Mouse (Mus musculus) stomach, embryonic 15.5 days (tissue): ENCODE data around the gene Cbr3. TPM values are rescaled to one million over a fixed set of nuclear protein-coding genes. Genes with fewer than 3 reads are reported as not detected.
"Not testable (repeated sequence)": the region's sequence is repeated elsewhere in the genome, so short reads cannot be mapped to it uniquely, and the experiment has no call there.

Experiments used
- ATAC-seq: fragments of 200-750 bp; cut with Nextera tagmentation; 2 replicates; pipeline ENCODE4 v1.8.0; 2017; ENCODE audit warnings: low read depth, moderate number of reproducible peaks, moderate TSS enrichment; ENCODE audit not compliant: insufficient read depth, low FRiP score
- H3K27ac ChIP-seq: fragments of 300-500 bp; sonication (generic); 2 replicates; pipeline ENCODE4 v1.5.1; 2015; ENCODE audit warnings: mild to moderate bottlenecking, inconsistent platforms
- H3K27me3 ChIP-seq: fragments of 300-500 bp; sonication (generic); replicated peaks from 2 replicates; pipeline ENCODE4 v1.6.1; 2015; ENCODE audit warnings: inconsistent platforms
- H3K36me3 ChIP-seq: fragments of 300-500 bp; sonication (generic); 2 replicates; pipeline ENCODE4 v1.6.1; 2015; ENCODE audit warnings: inconsistent platforms
- H3K4me1 ChIP-seq: fragments of 300-500 bp; sonication (generic); 2 replicates; pipeline ENCODE4 v1.6.1; 2015; ENCODE audit warnings: inconsistent platforms
- H3K4me2 ChIP-seq: fragments of 300-500 bp; sonication (generic); 2 replicates; pipeline ENCODE4 v1.6.1; 2015; ENCODE audit warnings: mild to moderate bottlenecking, inconsistent platforms
- H3K4me3 ChIP-seq: fragments of 300-500 bp; sonication (generic); replicated peaks from 2 replicates; pipeline ENCODE4 v1.5.1; 2015; ENCODE audit warnings: inconsistent platforms
- H3K9ac ChIP-seq: fragments of 300-500 bp; sonication (generic); 2 replicates; pipeline ENCODE4 v1.6.1; 2015; ENCODE audit warnings: inconsistent platforms
- H3K9me3 ChIP-seq: fragments of 300-500 bp; sonication (generic); 2 replicates; pipeline ENCODE4 v1.6.1; 2016; ENCODE audit warnings: inconsistent platforms
- WGBS: fragments of 180-500 bp; shearing (Covaris S2); methylation state at CpG from one replicate; pipeline ENCODE4 v1.1.7; 2015; 5-methylcytosine and 5-hydroxymethylcytosine counted together
- polyA plus RNA-seq: library from polyadenylated mRNA; unstranded; fragments of >200 nt; fragmentation: Nextera tagmentation; extraction: Ambion mirVana; gene quantifications from 2 replicates; pipeline ENCODE4 v1.2.1, GENCODE M21; 2015

The Cbr3 gene
- polyA plus RNA-seq: 13.8 and 18.6 TPM in 2 replicates

DNA sequence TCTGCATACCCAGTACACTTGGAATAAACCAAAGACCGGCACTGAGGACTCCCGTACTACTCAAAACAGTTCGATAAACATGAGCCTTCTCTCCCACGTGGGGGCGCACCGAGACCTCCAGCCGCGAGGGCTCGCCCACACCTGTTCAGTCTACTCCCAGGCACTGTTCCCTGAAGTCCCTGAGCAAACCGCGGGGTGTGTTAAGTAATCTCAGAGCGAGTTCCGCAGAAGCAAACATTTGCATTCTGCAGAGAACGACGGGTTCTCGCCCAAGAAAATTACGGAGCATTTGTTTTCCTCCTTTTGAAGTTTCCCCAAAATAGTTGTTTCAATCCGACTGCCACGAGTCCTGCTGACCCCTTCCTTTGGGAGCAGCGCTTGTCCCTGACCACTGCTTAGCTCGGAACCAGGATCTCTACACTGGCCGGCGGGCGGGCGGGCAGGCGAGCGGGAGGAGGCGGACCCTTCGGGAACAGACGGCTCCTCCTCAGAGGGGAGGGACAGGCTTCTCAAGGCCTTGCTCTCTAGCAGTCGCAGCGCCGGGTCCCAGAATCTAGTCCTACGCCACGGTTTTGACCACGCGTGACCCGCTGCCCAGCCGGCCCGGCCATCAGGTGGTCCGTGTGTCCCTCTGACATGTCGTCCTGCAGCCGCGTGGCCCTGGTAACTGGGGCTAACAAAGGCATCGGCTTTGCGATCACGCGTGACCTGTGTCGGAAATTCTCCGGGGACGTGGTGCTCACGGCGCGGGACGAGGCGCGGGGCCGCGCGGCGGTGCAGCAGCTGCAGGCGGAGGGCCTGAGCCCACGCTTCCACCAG is at the start of gene Cbr3:
Gene Cbr3 (plus strand): TSS at position 527 of the 819 bp plus-strand sequence.
- H3K27me3 ChIP-seq: peaks cover 27% of the 10 kb centered on the region
- no peaks in the 10 kb centered on the region for H3K36me3 ChIP-seq
- H3K4me2 ChIP-seq: peak within 1 kb of the TSS; percentile 85
- no peaks in the 10 kb centered on the region for H3K9me3 ChIP-seq
- peak within 1 kb of the TSS; percentile 47 for H3K4me3 ChIP-seq
- peak within 1 kb of the TSS; percentile 17; the same call in 1 of the 2 replicates for H3K9ac ChIP-seq
- peak within 1 kb of the TSS; percentile 80 for H3K27ac ChIP-seq
- peaks cover 18% of the 10 kb centered on the region; the same call in 1 of the 2 replicates for H3K4me1 ChIP-seq
- peak; percentile 82 for ATAC-seq
- under 1% methylated on average over 63 of the region's 63 CpGs for WGBS

DNA sequence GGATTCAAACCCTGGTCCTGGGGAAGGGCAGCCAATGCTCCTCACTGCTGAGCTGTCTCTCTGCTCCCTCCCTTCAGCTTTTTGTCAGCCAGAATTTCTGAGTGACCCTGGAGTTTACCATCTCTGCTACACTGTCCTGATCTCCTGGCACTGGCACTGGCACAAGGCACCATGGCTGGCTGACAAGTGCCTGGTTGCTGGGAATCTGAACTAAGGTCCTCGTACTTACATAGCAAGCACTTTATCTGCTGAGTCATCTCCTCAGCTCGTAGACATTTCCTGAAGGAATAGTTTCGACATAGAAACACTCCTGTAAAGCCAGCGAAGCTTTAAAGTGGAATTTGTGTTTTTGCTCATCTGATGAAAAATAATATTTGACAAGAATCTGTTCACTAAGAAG is 39.0 kb upstream of the Cbr3 start:
- H3K9me3 ChIP-seq: no peaks in the 10 kb centered on the region
- no peaks in the 10 kb centered on the region for H3K27me3 ChIP-seq
- H3K4me2 ChIP-seq: no peak overlapping the region
- no peak for ATAC-seq
- WGBS: 61% methylated on average over 4 of the region's 4 CpGs
- no peak overlapping the region for H3K4me3 ChIP-seq
- H3K9ac ChIP-seq: no peak overlapping the region
- no peaks in the 10 kb centered on the region for H3K4me1 ChIP-seq
- H3K27ac ChIP-seq: no peak overlapping the region
- no peaks in the 10 kb centered on the region for H3K36me3 ChIP-seq

DNA sequence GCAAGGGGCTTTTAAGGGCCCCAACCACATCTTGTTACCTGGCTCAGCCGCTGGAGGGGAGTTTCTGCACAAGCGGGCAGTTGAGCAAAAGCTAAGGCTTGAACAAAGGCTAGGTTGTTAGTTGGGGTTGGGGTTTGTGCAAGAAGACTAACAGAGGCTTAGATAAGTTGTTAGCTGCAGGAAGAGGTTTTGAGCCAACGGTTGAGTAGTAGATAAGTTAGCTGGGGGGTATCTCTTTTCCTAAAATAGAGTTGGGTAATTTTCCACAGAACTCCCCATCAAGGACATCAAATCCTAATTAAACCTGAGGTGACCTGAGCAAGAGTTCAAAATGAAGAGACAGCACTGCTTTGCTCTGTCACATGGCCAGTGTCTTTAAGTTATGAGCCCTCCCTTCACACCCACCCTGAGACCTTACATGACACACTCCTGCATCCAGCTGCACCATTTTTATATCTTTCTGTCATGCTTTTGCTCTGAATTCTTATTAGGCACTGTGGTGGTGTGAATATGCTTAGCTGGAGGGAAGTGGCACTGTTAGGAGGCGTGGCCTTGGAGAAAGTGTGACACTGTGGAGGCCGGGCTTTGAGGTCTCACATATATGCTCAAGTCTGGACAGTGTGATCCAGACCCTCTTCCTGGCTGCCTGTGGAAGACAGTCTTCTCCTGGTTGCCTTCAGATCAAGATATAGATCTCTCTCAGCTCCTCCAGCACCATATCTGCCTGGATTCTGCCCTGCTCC is 34.4 kb upstream of the Cbr3 start:
- no peak overlapping the region for H3K4me3 ChIP-seq
- WGBS: 70% methylated on average over 5 of the region's 5 CpGs
- no peaks in the 10 kb centered on the region for H3K4me1 ChIP-seq
- no peak overlapping the region for H3K4me2 ChIP-seq
- no peak overlapping the region for H3K27ac ChIP-seq
- H3K27me3 ChIP-seq: no peaks in the 10 kb centered on the region
- ATAC-seq: no peak
- no peaks in the 10 kb centered on the region for H3K9me3 ChIP-seq
- H3K36me3 ChIP-seq: no peaks in the 10 kb centered on the region
- H3K9ac ChIP-seq: no peak overlapping the region

DNA sequence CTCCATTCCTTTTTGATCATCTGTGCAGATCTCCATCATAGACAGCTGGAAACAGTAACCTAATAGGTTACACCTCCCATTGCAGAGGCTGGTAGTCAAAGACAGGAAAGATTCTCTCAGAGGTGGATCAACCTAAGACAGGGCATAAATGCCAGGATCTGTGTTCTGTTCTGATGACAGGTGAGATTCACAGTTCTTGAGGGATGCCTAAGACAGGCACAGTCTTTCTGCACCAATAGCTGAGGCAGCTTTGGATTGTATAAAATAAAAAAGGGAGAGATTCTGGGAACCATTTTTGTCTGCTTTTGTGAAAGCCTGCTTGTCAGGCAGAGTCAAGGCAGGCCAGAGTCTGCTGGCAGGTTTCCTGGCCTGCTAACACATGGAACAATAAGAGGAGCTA is 15.0 kb upstream of the Cbr3 start:
- H3K9me3 ChIP-seq: no peaks in the 10 kb centered on the region
- no peak overlapping the region for H3K9ac ChIP-seq
- H3K4me2 ChIP-seq: no peak overlapping the region
- no peaks in the 10 kb centered on the region for H3K4me1 ChIP-seq
- H3K4me3 ChIP-seq: no peak overlapping the region
- no peaks in the 10 kb centered on the region for H3K27me3 ChIP-seq
- H3K36me3 ChIP-seq: no peaks in the 10 kb centered on the region
- no peak for ATAC-seq
- no peak overlapping the region for H3K27ac ChIP-seq

DNA sequence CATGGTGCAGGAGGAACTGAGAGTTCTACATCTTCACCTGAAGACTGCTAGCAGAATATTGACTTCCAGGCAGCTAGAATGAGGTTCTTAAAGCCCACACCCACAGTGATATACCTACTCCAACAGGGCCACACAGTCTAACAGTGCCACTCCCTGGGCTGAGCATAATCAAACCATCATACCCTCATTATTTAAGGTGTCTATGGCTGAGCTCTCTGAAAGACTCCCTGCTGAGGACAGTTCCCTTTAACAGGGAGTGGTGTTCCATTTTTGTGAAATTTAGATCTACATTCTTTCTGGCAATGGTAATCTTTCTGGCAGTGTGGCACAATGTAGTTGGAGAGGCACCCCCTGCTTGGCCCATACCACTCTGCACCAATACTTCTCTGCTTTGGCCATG is 13.5 kb upstream of the Cbr3 start:
- H3K9ac ChIP-seq: no peak overlapping the region
- no peaks in the 10 kb centered on the region for H3K36me3 ChIP-seq
- H3K4me3 ChIP-seq: no peak overlapping the region
- no peaks in the 10 kb centered on the region for H3K4me1 ChIP-seq
- no peaks in the 10 kb centered on the region for H3K27me3 ChIP-seq
- H3K4me2 ChIP-seq: no peak overlapping the region
- H3K27ac ChIP-seq: no peak overlapping the region
- ATAC-seq: no peak
- H3K9me3 ChIP-seq: no peaks in the 10 kb centered on the region

DNA sequence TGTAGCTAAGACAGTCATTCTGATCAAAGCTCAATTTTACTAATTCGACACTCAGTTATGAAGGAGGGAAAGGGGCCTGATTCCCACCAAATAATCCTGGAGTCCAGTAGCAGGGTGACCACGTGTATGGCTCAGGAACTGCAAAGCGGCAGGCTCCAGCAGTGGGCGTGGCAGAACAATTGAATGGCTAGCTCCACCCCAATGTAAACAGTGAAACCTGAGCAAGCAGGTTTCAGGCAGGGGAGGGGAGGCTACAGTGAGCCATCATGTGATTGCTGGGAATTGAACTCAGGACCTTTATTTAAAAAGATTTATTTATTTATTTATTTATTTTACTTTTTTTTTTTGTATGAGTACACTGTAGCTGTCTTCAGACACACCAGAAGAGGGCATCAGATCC is 12.5 kb upstream of the Cbr3 start:
- not testable (repeated sequence) for H3K27ac ChIP-seq, H3K4me3 ChIP-seq, H3K9me3 ChIP-seq, H3K4me2 ChIP-seq, H3K9ac ChIP-seq, H3K36me3 ChIP-seq, H3K4me1 ChIP-seq, H3K27me3 ChIP-seq, ATAC-seq
- WGBS: 28% methylated on average over 4 of the region's 4 CpGs

DNA sequence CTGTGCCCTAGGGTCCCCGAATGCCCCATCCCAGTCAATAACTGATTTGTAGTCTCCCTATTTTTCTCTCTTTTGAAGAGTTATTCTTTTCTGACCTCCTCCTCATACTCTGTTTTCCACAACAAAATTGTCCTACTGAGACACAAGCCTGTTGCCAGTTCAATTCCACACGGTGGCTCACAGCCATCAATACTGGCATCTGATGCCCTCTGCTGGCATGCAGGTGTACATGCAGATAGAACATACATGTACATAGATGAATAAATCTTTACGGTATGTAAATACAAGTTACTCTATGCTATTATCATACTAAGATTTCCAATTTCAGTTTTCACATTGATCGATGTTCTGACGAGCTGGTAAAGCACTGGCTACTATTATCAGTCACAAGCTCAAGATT is 12.0 kb upstream of the Cbr3 start:
- WGBS: 90% methylated on average over 5 of the region's 5 CpGs
- Histone ChIP-seq H3K27me3 (no peaks in the 10 kb centered on the region), H3K4me3 (no peak overlapping the region), H3K9me3 (no peaks in the 10 kb centered on the region), H3K4me2 (no peak overlapping the region), H3K4me1 (no peaks in the 10 kb centered on the region), H3K9ac (no peak overlapping the region), H3K36me3 (no peaks in the 10 kb centered on the region), H3K27ac (no peak overlapping the region)
- no peak for ATAC-seq

DNA sequence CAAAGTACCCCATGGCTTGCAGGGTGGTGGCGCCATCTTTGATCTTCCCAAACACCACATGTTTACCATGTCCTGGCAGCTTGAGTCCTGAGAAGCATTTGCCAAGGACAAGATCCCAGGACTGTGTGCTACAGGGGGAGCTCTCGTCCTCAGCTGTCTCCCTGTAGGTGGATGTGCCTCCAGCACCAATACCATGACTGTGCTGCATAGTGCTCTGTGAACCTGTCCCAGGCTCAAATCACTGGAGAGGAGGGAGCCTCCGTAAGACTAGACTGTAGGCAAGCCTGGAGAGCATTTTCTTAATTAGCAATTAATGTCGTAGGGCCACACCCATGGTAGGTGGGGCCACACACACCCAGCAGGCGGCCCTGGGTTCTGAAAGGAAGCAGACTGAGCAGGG is 6.6 kb upstream of the Cbr3 start:
- H3K9ac ChIP-seq: no peak overlapping the region
- H3K36me3 ChIP-seq: no peaks in the 10 kb centered on the region
- no peaks in the 10 kb centered on the region for H3K4me1 ChIP-seq
- no peak for ATAC-seq
- H3K27ac ChIP-seq: no peak overlapping the region
- WGBS: 81% methylated on average over 5 of the region's 5 CpGs
- no peak overlapping the region for H3K4me3 ChIP-seq
- H3K4me2 ChIP-seq: no peak overlapping the region
- peaks cover under 1% of the 10 kb centered on the region; the same call in 1 of the 2 replicates for H3K27me3 ChIP-seq
- H3K9me3 ChIP-seq: no peaks in the 10 kb centered on the region

DNA sequence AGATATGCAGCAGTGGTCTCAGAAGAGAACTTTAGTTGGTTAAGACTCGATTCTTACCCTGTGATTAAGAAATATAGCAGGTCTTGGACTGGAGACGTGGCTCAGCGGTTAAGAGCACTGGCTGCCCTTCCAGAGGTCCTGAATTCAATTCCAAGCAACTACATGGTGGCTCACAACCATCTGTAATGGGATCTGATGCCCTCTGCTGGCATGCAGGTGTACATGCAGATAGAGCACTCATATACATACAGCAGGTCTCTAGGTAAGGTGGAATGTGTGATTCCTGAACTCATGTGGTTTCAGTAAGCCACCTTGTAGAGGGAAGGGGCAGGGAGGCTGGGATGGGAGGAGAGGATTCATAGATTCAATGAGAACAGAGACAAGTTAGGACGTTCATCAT is 4.8 kb upstream of the Cbr3 start:
- ATAC-seq: no peak
- H3K27me3 ChIP-seq: peaks cover 12% of the 10 kb centered on the region
- 78% methylated on average over 4 of the region's 4 CpGs for WGBS
- H3K4me2 ChIP-seq: no peak overlapping the region
- no peak overlapping the region for H3K4me3 ChIP-seq
- peaks cover 9% of the 10 kb centered on the region; the same call in 1 of the 2 replicates for H3K4me1 ChIP-seq
- no peaks in the 10 kb centered on the region for H3K36me3 ChIP-seq
- no peak overlapping the region for H3K9ac ChIP-seq
- no peak overlapping the region for H3K27ac ChIP-seq
- no peaks in the 10 kb centered on the region for H3K9me3 ChIP-seq

DNA sequence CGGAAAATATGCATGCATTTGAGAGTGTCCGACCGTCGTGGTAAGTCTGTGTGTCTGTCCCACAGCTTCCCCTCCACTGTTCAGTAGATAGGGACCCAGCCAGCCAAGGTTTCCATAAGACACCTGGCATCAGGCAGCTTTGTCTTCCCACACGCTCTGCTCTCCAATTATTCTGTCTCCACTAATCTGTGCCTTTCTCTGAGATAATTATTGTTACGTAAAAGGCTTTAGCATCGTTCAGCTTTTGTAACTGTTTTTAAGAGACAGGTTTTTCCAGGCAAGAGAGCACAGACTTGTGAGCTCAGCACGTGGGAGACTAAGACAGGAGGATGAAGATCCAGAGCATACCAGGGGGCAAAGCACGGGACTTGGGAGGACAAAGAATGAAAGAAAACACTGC is 3.9 kb upstream of the Cbr3 start:
- Histone ChIP-seq H3K9ac (no peak overlapping the region), H3K4me1 (peaks cover 15% of the 10 kb centered on the region; the same call in 1 of the 2 replicates), H3K27ac (peak overlapping the region; percentile 31; the same call in 1 of the 2 replicates), H3K36me3 (no peaks in the 10 kb centered on the region), H3K9me3 (no peaks in the 10 kb centered on the region), H3K4me2 (no peak overlapping the region), H3K27me3 (peaks cover 18% of the 10 kb centered on the region), H3K4me3 (no peak overlapping the region)
- ATAC-seq: no peak
- WGBS: 61% methylated on average over 9 of the region's 9 CpGs

DNA sequence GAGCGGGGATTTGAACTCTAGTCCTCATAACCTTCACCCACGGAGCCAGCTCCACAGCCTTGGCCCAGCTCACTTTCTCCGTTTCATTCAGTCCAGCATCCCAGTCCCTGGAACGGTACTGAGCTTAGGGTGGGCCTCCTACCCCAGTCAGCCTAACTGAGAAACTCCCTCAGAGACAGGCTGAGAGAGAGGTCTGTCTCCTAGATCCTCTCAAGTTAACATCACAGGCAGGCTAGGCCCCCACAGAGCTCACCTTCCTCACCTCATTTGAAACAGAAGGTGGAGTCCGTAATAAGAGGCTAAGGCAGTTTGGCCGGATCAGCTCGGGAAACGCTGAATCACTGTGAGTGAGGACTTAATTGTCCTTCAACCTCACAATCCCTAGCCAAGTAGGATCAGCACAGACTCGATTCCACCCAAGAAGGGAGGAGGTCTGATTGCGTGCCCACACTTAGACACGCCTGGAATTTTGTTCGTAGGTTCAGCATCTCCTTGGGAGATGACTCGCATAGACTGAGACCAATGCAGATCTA is 793 bp upstream of the Cbr3 start:
- peak overlapping the region; percentile 80 for H3K27ac ChIP-seq
- H3K27me3 ChIP-seq: peaks cover 27% of the 10 kb centered on the region
- 24% methylated on average over 13 of the region's 13 CpGs for WGBS
- H3K4me3 ChIP-seq: peak overlapping the region; percentile 47
- H3K4me2 ChIP-seq: peak overlapping the region; percentile 85
- no peaks in the 10 kb centered on the region for H3K36me3 ChIP-seq
- H3K9ac ChIP-seq: no peak overlapping the region
- H3K9me3 ChIP-seq: no peaks in the 10 kb centered on the region
- H3K4me1 ChIP-seq: peaks cover 18% of the 10 kb centered on the region; the same call in 1 of the 2 replicates
- no peak for ATAC-seq
